Mouse (Mus musculus) ES-E14 (cell line): ENCODE results near the gene Lyzl4.

Source experiments
- CHD2 ChIP-seq: IDR thresholded peaks from 2 replicates; pipeline ENCODE4 v1.6.1; 2014; ENCODE audit warnings: mild to moderate bottlenecking, low read depth, low read length, inconsistent platforms
- MAFK ChIP-seq: IDR thresholded peaks from 2 replicates; pipeline ENCODE4 v1.6.1; 2014; ENCODE audit warnings: mild to moderate bottlenecking, low read depth, low read length, inconsistent platforms; ENCODE audit not compliant: insufficient read depth

GRCm38 (mm10) chr9:121566387-121566786, 75.5 kb downstream of the Lyzl4 start:
- TF ChIP-seq CHD2, result no peak
- TF ChIP-seq MAFK, result no peak
